Mouse (Mus musculus) gastrocnemius, adult 2 months (tissue): Measurements from ENCODE around the gene Fam171a2. TPM values are rescaled to one million over a fixed set of nuclear protein-coding genes. Genes with fewer than 3 reads are reported as not detected.
A peak's percentile ranks its signal among the peaks of the same experiment; 100 is the strongest.

Experiments
- DNase-seq: peaks from one replicate; pipeline ENCODE4 v3.0.0; 2022
- H3K27ac ChIP-seq: fragments of 200-600 bp; 2 replicates; pipeline ENCODE4 v1.8.1; 2022; ENCODE audit warnings: mild to moderate bottlenecking
- H3K4me3 ChIP-seq: fragments of 200-600 bp; 2 replicates; pipeline ENCODE4 v1.8.1; 2022; ENCODE audit warnings: mild to moderate bottlenecking, moderate library complexity
- CTCF ChIP-seq: fragments of 200-600 bp; IDR thresholded peaks from 2 replicates; pipeline ENCODE4 v1.8.1; 2022; ENCODE audit warnings: antibody characterized with exemption, mild to moderate bottlenecking, moderate library complexity
- intact Hi-C: fragments of 180-260 bp; cut with DNase I; formaldehyde crosslinking; loops from one replicate; pipeline ENCODE4 v1.15.1; 2025
- long read RNA-seq, 2 experiments: library from polyadenylated mRNA; stranded (forward); transcript quantifications; one replicate each; pipeline ENCODE4 v2.0.0; 2021
- total RNA-seq, 2 experiments: library from RNA; stranded (reverse); gene quantifications; 2 replicates each; pipeline ENCODE4 v1.2.3; 2021

Gene Fam171a2
- total RNA-seq = 1 to 10 TPM in 1 of 2 experiments, under 1 TPM in 1; 0.66 to 1.1 TPM
- long read RNA-seq, experiment 1 = 0 reads
- long read RNA-seq, experiment 2 = 0 reads

- peak within 1 kb of the TSS; percentile 90 for H3K4me3 ChIP-seq
- peak; percentile 85 for TF ChIP-seq CTCF
- peak; percentile 84 for DNase-seq
- H3K27ac ChIP-seq = peak within 1 kb of the TSS; percentile 82
- intact Hi-C loops = no loop called here
These were observed at the start of gene Fam171a2 for GRCm38 (mm10) chr11:102447497-102447896. TSS of gene Fam171a2 (minus strand) at chr11:102447682.

- no peak for DNase-seq
- intact Hi-C loops = no loop called here
- Histone ChIP-seq H3K27ac (peak overlapping the region; percentile 92), H3K4me3 (no peak overlapping the region)
- TF ChIP-seq CTCF = no peak
These were observed 49.2 kb upstream of the Fam171a2 start for GRCm38 (mm10) chr11:102496732-102497131.

GRCm38 (mm10) chr11:102496206-102496605 lies 48.7 kb upstream of the Fam171a2 start:
- Histone ChIP-seq H3K4me3 (no peak overlapping the region), H3K27ac (peak overlapping the region; percentile 92)
- peak; percentile 32 for DNase-seq
- intact Hi-C loops = no loop called here
- no peak for TF ChIP-seq CTCF

GRCm38 (mm10) chr11:102495742-102496141 lies 48.3 kb upstream of the Fam171a2 start:
- intact Hi-C loops = no loop called here
- DNase-seq = no peak
- Histone ChIP-seq H3K4me3 (no peak overlapping the region), H3K27ac (peak overlapping the region; percentile 92)
- no peak for TF ChIP-seq CTCF

- intact Hi-C loops = no loop called here
- Histone ChIP-seq H3K27ac (peak overlapping the region; percentile 92), H3K4me3 (no peak overlapping the region)
- TF ChIP-seq CTCF = no peak
- no peak for DNase-seq
These were observed 47.6 kb upstream of the Fam171a2 start for GRCm38 (mm10) chr11:102495114-102495513.

GRCm38 (mm10) chr11:102494063-102494650 lies 46.7 kb upstream of the Fam171a2 start:
- no peak for DNase-seq

GRCm38 (mm10) chr11:102493241-102493640 lies 45.8 kb upstream of the Fam171a2 start:
- Histone ChIP-seq H3K27ac (peak overlapping the region; percentile 92), H3K4me3 (no peak overlapping the region)
- intact Hi-C loops = loop anchor here (2.0 to 5.0 kb wide), 2 partner anchors 18 to 64 kb away; partner anchors contain the start of gene Gpatch8
- peak; percentile 65 for DNase-seq
- TF ChIP-seq CTCF = no peak

More at GRCm38 (mm10) chr11:102494063-102494650, 46.7 kb upstream of the Fam171a2 start:
- peak overlapping the region; percentile 92 for H3K27ac ChIP-seq
- TF ChIP-seq CTCF = no peak
- intact Hi-C loops = loop anchor here (5.0 kb wide), 1 partner anchor 63 kb away; the partner anchor contains the start of gene Gpatch8
- H3K4me3 ChIP-seq = no peak overlapping the region

GRCm38 (mm10) chr11:102487901-102488300 lies 40.4 kb upstream of the Fam171a2 start:
- TF ChIP-seq CTCF = no peak
- intact Hi-C loops = loop anchor here (2.0 kb wide), 1 partner anchor 163 kb away; no protein-coding TSS in a partner anchor
- no peak for DNase-seq
- Histone ChIP-seq H3K4me3 (no peak overlapping the region), H3K27ac (peak overlapping the region; percentile 29)

GRCm38 (mm10) chr11:102486733-102487386 lies 39.4 kb upstream of the Fam171a2 start:
- peak; percentile 88 for TF ChIP-seq CTCF
- peak; percentile 45 for DNase-seq
- H3K4me3 ChIP-seq = no peak overlapping the region
- intact Hi-C loops = loop anchor here (1.0 to 2.0 kb wide), 2 partner anchors 92 to 164 kb away; partner anchors contain the start of gene Gm11627
- H3K27ac ChIP-seq = peak overlapping the region; percentile 50

GRCm38 (mm10) chr11:102481779-102482178 lies 34.3 kb upstream of the Fam171a2 start:
- TF ChIP-seq CTCF = no peak
- Histone ChIP-seq H3K27ac (no peak overlapping the region), H3K4me3 (no peak overlapping the region)
- no peak for DNase-seq
- intact Hi-C loops = no loop called here

- Histone ChIP-seq H3K4me3 (no peak overlapping the region), H3K27ac (no peak overlapping the region)
- intact Hi-C loops = no loop called here
- DNase-seq = no peak
- TF ChIP-seq CTCF = peak; percentile 44
These were observed 33.4 kb upstream of the Fam171a2 start for GRCm38 (mm10) chr11:102480897-102481296.

GRCm38 (mm10) chr11:102480111-102480510 lies 32.6 kb upstream of the Fam171a2 start:
- intact Hi-C loops = no loop called here
- no peak overlapping the region for H3K4me3 ChIP-seq
- no peak for TF ChIP-seq CTCF
- no peak for DNase-seq
- no peak overlapping the region for H3K27ac ChIP-seq

GRCm38 (mm10) chr11:102479581-102479980 lies 32.1 kb upstream of the Fam171a2 start:
- Histone ChIP-seq H3K4me3 (no peak overlapping the region), H3K27ac (no peak overlapping the region)
- intact Hi-C loops = no loop called here
- TF ChIP-seq CTCF = no peak
- no peak for DNase-seq

- no peak for DNase-seq
- intact Hi-C loops = no loop called here
- Histone ChIP-seq H3K27ac (no peak overlapping the region), H3K4me3 (no peak overlapping the region)
- no peak for TF ChIP-seq CTCF
These were observed 31.2 kb upstream of the Fam171a2 start for GRCm38 (mm10) chr11:102478671-102479070.
